Mouse (Mus musculus) left cerebral cortex, adult 8-10 months (tissue): Measurements from ENCODE around the gene Tkt. TPM values are rescaled to one million over a fixed set of nuclear protein-coding genes. Genes with fewer than 3 reads are reported as not detected.
"Not testable (repeated sequence)": the region's sequence is repeated elsewhere in the genome, so short reads cannot be mapped to it uniquely, and the experiment has no call there.

Source experiments
- DNase-seq, 2 experiments: peaks; one replicate each; pipeline ENCODE4 v3.0.0; 2022; ENCODE audit warnings: low spot score in 2 of 2
- total RNA-seq, 4 experiments: library from RNA; stranded (reverse); gene quantifications; 2 replicates each; pipeline ENCODE4 v1.2.4; 2022

Gene Tkt
- total RNA-seq, 4 experiments from 2014 or later, result 204 to 217 (median 208) TPM

DNA sequence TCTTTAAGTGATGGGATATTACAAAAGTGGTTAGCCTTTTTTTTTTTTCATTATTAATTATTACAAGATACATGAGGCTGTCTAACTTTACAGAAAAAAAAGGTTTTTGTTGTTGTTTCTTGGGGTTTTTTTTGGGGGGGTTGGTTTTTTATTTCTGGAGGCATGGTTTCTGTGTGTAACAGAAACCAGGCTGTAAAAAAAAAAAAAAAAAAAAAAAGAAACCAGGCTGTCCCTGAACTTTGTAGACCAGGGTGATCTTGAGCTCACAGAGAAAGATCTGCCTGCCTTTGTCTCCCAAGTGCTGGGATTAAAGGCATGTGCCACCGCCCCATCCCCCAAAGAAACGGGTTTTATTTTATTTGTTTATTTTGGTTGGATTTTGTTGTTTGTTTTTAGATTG lies 3.8 kb downstream of the Tkt start:
- no peak for DNase-seq

GRCm38 (mm10) chr14:30553185-30553584 lies 5.0 kb downstream of the Tkt start:
- no peak for DNase-seq

- no peak for DNase-seq
These were observed 8.5 kb downstream of the Tkt start for GRCm38 (mm10) chr14:30556651-30557050.

DNA sequence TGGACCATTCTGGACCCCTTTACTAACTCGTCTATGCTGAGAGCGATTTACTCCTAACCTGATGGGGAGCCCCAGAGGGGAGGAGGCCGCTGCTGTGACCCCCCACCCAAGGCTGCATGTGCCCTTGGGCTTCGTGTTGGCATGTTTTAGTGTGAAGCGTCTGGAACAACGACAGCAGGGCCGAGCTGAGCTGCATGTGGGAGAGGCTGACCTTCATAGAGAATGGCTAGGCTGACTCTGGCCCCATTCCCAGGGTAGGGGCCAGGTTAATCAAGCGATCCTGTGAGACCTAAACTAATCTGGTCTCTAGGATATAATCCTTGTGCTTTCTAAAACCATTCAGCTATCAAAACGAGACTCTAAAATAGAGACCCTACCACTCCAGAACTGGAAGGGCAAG lies 9.6 kb downstream of the Tkt start:
- no peak for DNase-seq

- DNase-seq, result no peak
These were observed 11.2 kb downstream of the Tkt start for GRCm38 (mm10) chr14:30559321-30559850.

DNA sequence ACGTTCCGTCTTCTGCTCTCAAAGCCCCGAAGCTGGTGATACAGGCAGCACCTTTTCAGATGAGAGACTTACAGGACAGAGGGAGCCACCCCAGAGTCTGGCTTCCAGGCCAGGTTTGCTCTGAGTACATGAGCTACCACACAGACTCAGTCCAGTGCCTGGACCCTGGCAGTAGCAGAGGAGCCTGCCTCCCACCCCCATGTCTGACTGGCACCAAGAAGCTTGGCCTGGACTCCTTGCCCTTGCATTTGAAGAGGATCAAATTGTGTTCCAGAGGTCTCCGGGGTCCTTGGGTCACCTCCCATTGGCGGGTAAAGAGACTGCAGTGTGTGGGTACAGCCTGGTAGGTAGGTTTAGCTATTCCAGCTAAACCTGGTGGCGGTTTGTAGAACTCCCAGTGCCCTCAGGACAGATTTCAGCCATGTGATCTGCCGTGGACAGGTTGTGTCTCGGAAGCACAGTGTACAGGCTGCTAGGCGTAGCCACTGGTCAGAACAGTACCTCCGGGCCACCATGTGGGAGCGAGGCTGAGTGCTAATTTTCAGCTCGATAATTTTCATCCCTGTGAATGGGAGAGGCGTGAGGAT lies 12.7 kb downstream of the Tkt start:
- DNase-seq, result no peak

DNA sequence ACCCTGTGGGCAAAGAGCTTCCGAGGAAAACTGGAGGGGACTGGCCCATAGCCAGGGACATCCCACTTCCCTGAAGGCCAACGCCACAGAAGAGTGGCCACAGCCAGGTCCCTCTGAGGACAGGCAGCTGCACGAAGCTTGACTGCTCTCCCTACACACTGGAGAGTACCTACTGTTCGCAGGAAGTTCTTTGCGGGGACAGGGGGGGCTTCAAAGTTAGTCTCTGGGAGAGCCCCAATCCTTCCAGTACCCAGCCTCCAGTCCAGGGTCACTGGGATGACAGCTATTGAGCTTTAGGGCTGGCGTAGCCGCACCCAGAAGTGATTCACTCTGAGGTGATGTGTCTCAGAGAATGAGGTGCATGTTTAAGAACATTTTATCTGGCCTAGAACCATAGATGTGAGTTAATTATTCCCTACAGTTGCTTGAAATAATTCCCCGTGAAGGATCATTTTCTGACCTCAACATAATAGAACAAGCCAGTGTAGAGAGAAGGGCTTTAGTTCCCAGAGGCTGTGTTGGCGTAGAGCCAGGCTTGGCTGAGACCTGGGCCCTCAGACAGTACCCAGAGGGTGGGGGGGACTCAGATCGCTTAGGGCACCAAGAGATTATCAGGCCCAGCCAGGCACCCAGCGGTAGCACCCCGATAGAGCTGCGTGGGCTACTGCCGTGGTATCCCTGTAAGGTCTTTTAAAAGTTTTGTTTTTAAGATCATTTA lies 13.5 kb downstream of the Tkt start:
- DNase-seq, result no peak

GRCm38 (mm10) chr14:30562343-30562742 lies 14.2 kb downstream of the Tkt start:
- no peak for DNase-seq

DNA sequence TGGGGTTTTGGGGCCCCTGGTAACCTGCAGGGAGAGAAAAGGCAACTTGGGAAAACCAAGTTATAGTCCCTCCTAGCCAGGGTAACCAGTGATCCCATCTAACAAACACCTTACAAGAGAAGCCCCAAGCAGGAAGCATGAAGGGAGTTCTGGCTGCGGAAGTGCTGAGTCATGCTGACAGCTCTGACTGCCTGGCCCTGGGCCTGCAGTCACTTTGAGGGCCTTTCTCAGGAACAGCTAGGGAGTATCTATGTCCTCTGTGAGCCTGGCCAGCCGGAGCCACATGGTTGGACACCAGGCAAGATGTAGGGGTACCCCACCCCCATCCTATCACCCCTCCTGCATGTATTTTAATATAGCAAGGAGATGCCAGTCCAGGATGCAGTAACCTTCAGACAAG lies 16.3 kb downstream of the Tkt start:
- no peak for DNase-seq

GRCm38 (mm10) chr14:30566317-30566716 lies 18.2 kb downstream of the Tkt start:
- no peak for DNase-seq

GRCm38 (mm10) chr14:30568016-30568415 lies 19.9 kb downstream of the Tkt start:
- DNase-seq, result no peak

DNA sequence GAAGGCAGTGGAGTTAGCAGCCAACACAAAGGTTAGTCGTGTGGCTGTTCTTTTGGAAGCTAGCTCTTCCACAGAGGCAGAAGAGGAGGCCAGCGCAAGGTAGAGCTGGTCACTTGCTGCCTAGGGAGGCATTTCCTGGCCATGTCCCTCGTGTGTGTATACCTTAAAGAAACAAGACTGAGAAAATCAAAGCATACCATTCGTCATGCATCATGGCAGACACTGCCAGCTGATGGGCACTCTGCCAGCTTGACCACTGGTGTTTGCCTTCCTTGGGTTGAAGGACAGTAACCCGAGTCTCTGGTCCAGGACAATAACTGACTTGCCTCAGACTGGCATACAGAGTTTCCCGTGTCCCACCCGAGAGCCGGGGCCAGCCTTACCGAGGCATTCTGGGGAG lies 22.1 kb downstream of the Tkt start:
- no peak for DNase-seq

DNA sequence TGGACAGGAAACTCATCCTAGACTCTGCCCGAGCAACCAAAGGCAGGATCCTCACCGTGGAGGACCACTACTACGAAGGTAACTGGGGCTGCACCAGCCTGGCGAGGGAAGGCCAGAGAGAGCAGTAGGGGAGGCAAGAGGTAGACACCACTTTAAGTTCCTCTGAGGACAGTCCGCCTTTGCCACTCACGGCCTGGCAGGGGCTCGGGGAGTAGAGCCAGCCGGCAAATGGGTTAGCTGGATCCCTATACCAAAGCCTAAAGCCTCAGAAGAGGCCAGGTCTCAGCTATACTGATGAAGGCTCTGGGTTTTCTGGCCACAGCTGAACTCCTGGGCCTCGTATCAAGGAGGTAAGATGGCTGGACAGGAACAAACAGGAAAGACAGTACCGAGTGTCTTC lies 24.1 kb downstream of the Tkt start:
- DNase-seq, result no peak

GRCm38 (mm10) chr14:30573235-30573634 lies 25.1 kb downstream of the Tkt start:
- DNase-seq, result no peak

- peak in 1 of 2 experiments; percentile 78 for DNase-seq
These were observed 25.9 kb downstream of the Tkt start for GRCm38 (mm10) chr14:30573983-30574584.

DNA sequence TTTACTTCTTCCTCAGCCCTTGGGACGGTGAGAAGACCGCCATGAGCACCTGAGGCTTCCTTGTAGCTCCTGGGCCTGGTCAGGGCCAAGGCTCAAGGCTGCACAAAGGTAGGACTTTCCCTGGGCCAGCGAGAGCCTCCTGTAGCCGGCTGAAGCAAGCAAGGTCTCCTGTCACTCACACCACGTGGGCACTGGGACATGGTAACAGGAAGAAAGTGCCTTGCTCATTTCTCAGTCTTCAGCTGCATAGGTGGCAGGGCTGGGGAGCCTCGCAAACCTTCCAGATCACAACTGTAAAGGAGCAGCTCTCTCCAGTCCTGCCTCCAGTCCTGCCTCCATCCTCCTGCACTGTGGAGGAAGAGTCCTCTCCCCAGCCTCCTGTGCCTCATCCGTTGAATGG lies 27.6 kb downstream of the Tkt start:
- no peak for DNase-seq

DNA sequence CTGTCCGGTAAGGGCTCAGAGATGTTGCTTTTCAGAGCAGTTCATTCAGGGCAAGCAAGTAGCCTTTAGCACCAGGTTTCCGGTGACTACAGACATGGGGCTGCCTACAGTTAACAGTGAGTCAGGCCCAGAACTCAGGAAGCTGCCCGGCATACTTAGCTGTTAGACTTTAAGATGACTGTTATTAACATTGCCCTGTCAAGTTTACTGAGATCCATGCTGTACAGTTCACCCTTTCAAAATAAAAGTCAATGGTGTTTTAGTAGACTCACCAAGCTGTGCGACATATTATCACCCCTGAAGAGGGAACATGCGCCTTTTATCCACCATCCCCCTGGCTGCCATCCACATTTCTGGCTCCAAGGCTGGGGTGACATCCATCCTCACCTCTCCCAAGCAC lies 28.1 kb downstream of the Tkt start:
- no peak for DNase-seq

DNA sequence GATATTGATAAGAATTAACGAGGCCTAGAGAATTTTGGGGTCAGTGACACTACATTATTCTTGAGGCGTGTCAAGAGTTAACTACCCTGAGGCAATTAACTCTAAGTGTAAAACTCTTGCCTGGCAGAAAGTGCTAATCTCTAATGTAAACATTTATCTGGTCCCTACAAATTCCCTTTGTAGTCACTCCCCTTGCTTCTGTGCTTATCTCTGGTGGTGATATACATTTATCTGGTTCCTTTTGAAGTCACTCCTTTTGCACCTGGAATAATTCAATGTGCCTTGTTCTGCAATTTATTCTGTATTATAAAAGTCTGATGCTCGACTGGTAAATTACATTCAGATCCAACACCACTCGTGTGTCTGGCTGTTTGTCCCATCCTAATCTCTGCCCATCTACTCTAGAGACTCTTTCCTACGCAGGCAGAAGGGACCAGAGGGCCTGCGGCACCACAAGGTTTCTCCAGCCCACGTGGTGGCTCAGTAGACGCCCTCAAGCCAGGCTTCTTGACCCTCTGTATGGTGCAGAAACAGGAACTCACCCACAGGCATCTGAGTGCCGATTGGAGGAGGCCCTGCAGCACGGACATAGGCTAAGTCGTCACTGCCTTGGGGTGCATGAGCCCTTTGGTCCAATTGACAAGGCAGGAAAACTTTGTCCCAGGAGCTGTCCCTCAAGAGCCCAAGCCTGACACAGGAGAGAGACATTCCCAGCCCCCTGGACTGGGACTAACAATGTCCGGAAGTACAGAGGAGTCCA lies 29.3 kb downstream of the Tkt start:
- DNase-seq, result not testable (repeated sequence)

DNA sequence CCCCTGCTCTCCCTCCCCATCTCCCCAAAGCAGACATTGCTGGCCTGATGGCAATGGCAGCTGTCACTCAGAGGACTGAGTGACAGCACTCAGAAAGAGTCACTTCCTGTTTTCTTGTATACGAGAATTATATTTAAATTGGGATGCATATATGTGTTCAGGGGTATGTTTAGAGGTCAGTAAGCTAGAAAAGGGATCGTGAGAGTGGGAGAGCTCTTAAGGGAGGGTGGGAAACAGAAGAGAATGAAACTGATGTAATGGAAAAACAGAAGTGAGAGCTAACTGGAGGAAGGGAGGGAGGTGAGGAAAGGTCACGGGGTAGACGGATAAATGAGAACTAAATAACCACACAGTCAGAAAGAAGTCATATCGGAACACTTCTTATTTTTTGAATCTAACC lies 31.0 kb downstream of the Tkt start:
- DNase-seq, result no peak

DNA sequence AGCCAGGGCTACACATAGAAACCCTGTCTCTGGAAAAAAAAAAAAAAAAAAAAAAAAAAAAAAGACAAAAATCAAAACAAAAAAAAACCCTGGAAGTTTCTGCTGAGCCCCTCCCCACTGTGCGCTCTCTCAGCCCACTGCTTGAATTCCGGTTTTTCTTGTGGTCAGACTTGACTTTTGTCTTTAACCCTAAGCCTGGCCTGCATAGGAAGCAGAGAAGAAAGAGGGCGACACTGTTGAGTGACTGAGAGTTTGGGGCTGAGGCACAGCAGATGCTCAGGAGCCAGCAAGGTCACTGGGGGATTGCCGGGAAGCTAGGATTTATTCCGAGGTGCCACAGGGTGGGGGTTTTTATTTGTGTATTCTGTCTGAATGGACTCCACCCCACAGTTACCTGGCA lies 31.7 kb downstream of the Tkt start:
- DNase-seq, result no peak

GRCm38 (mm10) chr14:30581238-30581637 lies 33.1 kb downstream of the Tkt start:
- no peak for DNase-seq

DNA sequence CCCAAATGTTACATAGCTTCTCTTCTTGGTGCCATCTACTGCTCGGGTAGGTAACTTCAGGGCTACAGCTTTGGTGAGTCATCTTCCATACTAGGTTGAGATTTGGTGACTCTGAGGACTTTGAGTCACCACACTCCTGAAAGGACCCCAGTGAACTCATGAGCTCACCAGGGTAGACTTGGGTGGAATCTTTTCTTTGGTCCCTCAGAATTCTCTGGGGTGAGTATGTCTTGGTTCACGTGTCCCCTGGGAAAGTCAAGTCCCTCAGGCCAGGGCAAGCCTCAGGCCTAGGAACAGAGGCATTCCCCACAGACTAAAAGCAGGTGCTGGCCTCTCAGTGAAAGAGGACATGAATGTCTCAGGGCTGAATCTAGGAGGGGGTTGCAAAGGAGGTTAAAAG lies 35.9 kb downstream of the Tkt start:
- DNase-seq, result no peak
